Mouse (Mus musculus): ENCODE measurements around the gene Dmac2.

GRCm38 (mm10) chr7:25585351-25586204 is 33.6 kb upstream of the Dmac2 start:
- TF ChIP-seq CTCF (IDR thresholded peaks at IDR 0.05; ENCODE audit: extremely low read depth, insufficient read length, insufficient replicate concordance, low read depth, low read length) (no peak), POLR2A (IDR thresholded peaks at IDR 0.05; ENCODE audit: low read depth, low read length) (no peak)

Measured in small intestine, adult 2 months (tissue).